Comparison of ENCODE assay signal across 18 mouse cellular contexts in the genomic region with DNA sequence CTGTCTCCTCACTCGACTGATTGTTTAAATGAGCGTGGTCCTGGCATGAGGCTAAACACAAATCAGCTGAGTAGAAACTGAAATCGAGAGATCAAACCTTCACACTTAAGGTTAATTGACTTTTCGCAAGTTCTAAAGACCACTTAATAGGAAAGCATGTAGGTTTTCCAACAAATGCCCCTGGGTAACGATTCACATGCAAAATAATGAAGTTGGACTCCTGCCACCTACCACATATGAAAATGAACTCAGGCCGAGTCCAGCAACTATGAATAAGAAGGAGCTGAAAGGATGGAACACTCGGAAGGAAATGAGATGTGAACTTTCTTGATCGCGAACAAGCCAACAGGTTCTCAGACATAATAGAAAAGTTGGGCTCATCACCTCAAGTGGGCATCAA.
"Had no signal": no experiment of that assay in that cellular context is flagged by ENCODE, and none has a peak within 500 bp of the region (broad histone marks: within the 10 kb centered on the region; RNA-seq: fewer than 3 reads in every experiment).

No protein-coding gene starts in this region.

- H3K4me2 ChIP-seq: liver, embryonic 13.5 days; liver, embryonic 15.5 days; lung, embryonic 15.5 days; midbrain, embryonic 12.5 days; neural tube, embryonic 12.5 days; stomach, embryonic 15.5 days had no signal

- H3K27me3 ChIP-seq: liver, embryonic 13.5 days; liver, embryonic 15.5 days; lung, embryonic 15.5 days; megakaryocyte, embryonic 14.5 days; midbrain, embryonic 12.5 days; neural tube, embryonic 12.5 days; stomach, embryonic 15.5 days had no signal

- H3K27ac ChIP-seq: liver, embryonic 13.5 days; liver, embryonic 15.5 days; lung, embryonic 15.5 days; macrophage; midbrain, embryonic 12.5 days; neural tube, embryonic 12.5 days; stomach, embryonic 15.5 days; stomach, postnatal 0 days had no signal

- H3K9me3 ChIP-seq: liver, embryonic 15.5 days; lung, embryonic 15.5 days; midbrain, embryonic 12.5 days; neural tube, embryonic 12.5 days; stomach, embryonic 15.5 days had no signal

- H3K4me3 ChIP-seq: liver, embryonic 13.5 days; liver, embryonic 15.5 days; lung, embryonic 15.5 days; midbrain, embryonic 12.5 days; neural tube, embryonic 12.5 days; stomach, embryonic 15.5 days had no signal

- DNase-seq: liver, embryonic 13.5 days; liver, postnatal 0 days; lung, adult 2 months; lung, postnatal 14 days; lung, postnatal 36 days; right cerebral cortex, postnatal 14 days; thymus, adult 2 months; thymus, postnatal 25 days; thymus, postnatal 4 days had no signal

- H3K4me1 ChIP-seq: liver, embryonic 13.5 days; liver, embryonic 15.5 days; lung, embryonic 15.5 days; megakaryocyte, embryonic 14.5 days; midbrain, embryonic 12.5 days; neural tube, embryonic 12.5 days; stomach, embryonic 15.5 days had no signal

- ATAC-seq: liver, postnatal 0 days; lung, postnatal 0 days had no signal

- H3K36me3 ChIP-seq: liver, embryonic 13.5 days; liver, embryonic 15.5 days; lung, embryonic 15.5 days; midbrain, embryonic 12.5 days; neural tube, embryonic 12.5 days; stomach, embryonic 15.5 days had no signal

- H3K9ac ChIP-seq: liver, embryonic 13.5 days; liver, embryonic 15.5 days; liver, postnatal 0 days; lung, embryonic 15.5 days; midbrain, embryonic 12.5 days; neural tube, embryonic 12.5 days; stomach, embryonic 15.5 days had no signal
